Mouse (Mus musculus): Measurements from ENCODE around the gene Inhbc.

GRCm38 (mm10) chr10:127326828-127327227 lies 43.4 kb downstream of the Inhbc start:
- TF ChIP-seq POLR2A (IDR thresholded peaks at IDR 0.05; ENCODE audit: low read depth, low read length) (no peak), CTCF (IDR thresholded peaks at IDR 0.05; ENCODE audit: borderline replicate concordance, insufficient read depth, low read length) (no peak)

Measured in embryonic fibroblast, embryonic 13.5 days (primary cell).